Mouse (Mus musculus): ENCODE measurements at regions not wholly inside any gene's neighbourhood (a gene's known extent, or its start where the extent isn't known, plus 50 kb on each side); places are given as distances from the start of the nearest gene placed in this dataset.
A peak's percentile ranks its signal among the peaks of the same experiment; 100 is the strongest.
"Not testable (repeated sequence)": the region's sequence is repeated elsewhere in the genome, so short reads cannot be mapped to it uniquely, and the experiment has no call there.

- ATAC-seq (ENCODE audit: extremely low read depth, insufficient number of reproducible peaks, low FRiP score, poor library complexity, severe bottlenecking): no peak
These were observed 52.4 kb downstream of the Gm13691 start for GRCm38 (mm10) chr2:84042793-84043192.

GRCm38 (mm10) chr2:84048398-84049140, 58.2 kb downstream of the Gm13691 start:
- ATAC-seq (ENCODE audit: extremely low read depth, insufficient number of reproducible peaks, low FRiP score, poor library complexity, severe bottlenecking): no peak

GRCm38 (mm10) chr2:84051883-84052331, 61.6 kb downstream of the Gm13691 start:
- no peak for ATAC-seq (ENCODE audit: extremely low read depth, insufficient number of reproducible peaks, low FRiP score, poor library complexity, severe bottlenecking)

GRCm38 (mm10) chr2:84059246-84059645, 68.9 kb downstream of the Gm13691 start:
- peak; percentile 96 for ATAC-seq (ENCODE audit: extremely low read depth, insufficient number of reproducible peaks, low FRiP score, poor library complexity, severe bottlenecking)

GRCm38 (mm10) chr2:84061221-84061620, 70.9 kb downstream of the Gm13691 start:
- ATAC-seq (ENCODE audit: extremely low read depth, insufficient number of reproducible peaks, low FRiP score, poor library complexity, severe bottlenecking): no peak

GRCm38 (mm10) chr2:84064371-84064770, 74.0 kb downstream of the Gm13691 start:
- 0 out of 2 replicates have a peak, but pooled peaks have one; percentile 44 for ATAC-seq (ENCODE audit: extremely low read depth, insufficient number of reproducible peaks, low FRiP score, poor library complexity, severe bottlenecking)

GRCm38 (mm10) chr2:84065061-84065460, 74.7 kb downstream of the Gm13691 start:
- ATAC-seq (ENCODE audit: extremely low read depth, insufficient number of reproducible peaks, low FRiP score, poor library complexity, severe bottlenecking): no peak

- no peak for ATAC-seq (ENCODE audit: extremely low read depth, insufficient number of reproducible peaks, low FRiP score, poor library complexity, severe bottlenecking)
These were observed 75.4 kb downstream of the Gm13691 start for GRCm38 (mm10) chr2:84065749-84066148.

- no peak for ATAC-seq (ENCODE audit: extremely low read depth, insufficient number of reproducible peaks, low FRiP score, poor library complexity, severe bottlenecking)
These were observed 75.9 kb downstream of the Gm13691 start for GRCm38 (mm10) chr2:84066151-84066693.

- no peak for ATAC-seq (ENCODE audit: extremely low read depth, insufficient number of reproducible peaks, low FRiP score, poor library complexity, severe bottlenecking)
These were observed 76.6 kb downstream of the Gm13691 start for GRCm38 (mm10) chr2:84066785-84067526.

- ATAC-seq (ENCODE audit: extremely low read depth, insufficient number of reproducible peaks, low FRiP score, poor library complexity, severe bottlenecking): no peak
These were observed 78.3 kb downstream of the Gm13691 start for GRCm38 (mm10) chr2:84068617-84069016.

- ATAC-seq (ENCODE audit: extremely low read depth, insufficient number of reproducible peaks, low FRiP score, poor library complexity, severe bottlenecking): not testable (repeated sequence)
These were observed 79.1 kb downstream of the Gm13691 start for GRCm38 (mm10) chr2:84069411-84069810.

- ATAC-seq (ENCODE audit: extremely low read depth, insufficient number of reproducible peaks, low FRiP score, poor library complexity, severe bottlenecking): no peak
These were observed 82.7 kb downstream of the Gm13691 start for GRCm38 (mm10) chr2:84072881-84073583.

GRCm38 (mm10) chr2:84075944-84076343, 85.6 kb downstream of the Gm13691 start:
- ATAC-seq (ENCODE audit: extremely low read depth, insufficient number of reproducible peaks, low FRiP score, poor library complexity, severe bottlenecking): no peak

GRCm38 (mm10) chr2:84079284-84079683, 88.9 kb downstream of the Gm13691 start:
- ATAC-seq (ENCODE audit: extremely low read depth, insufficient number of reproducible peaks, low FRiP score, poor library complexity, severe bottlenecking): no peak

- ATAC-seq (ENCODE audit: extremely low read depth, insufficient number of reproducible peaks, low FRiP score, poor library complexity, severe bottlenecking): no peak
These were observed 89.9 kb downstream of the Gm13691 start for GRCm38 (mm10) chr2:84080228-84080627.

GRCm38 (mm10) chr2:84094751-84095150, 104.4 kb downstream of the Gm13691 start:
- no peak for ATAC-seq (ENCODE audit: extremely low read depth, insufficient number of reproducible peaks, low FRiP score, poor library complexity, severe bottlenecking)

GRCm38 (mm10) chr2:84098746-84099145, 108.4 kb downstream of the Gm13691 start:
- ATAC-seq (ENCODE audit: extremely low read depth, insufficient number of reproducible peaks, low FRiP score, poor library complexity, severe bottlenecking): no peak

GRCm38 (mm10) chr2:84113562-84113961, 123.2 kb downstream of the Gm13691 start:
- no peak for ATAC-seq (ENCODE audit: extremely low read depth, insufficient number of reproducible peaks, low FRiP score, poor library complexity, severe bottlenecking)
